Mouse (Mus musculus) myocyte (in vitro differentiated cells): ENCODE measurements around the gene Il4ra. TPM values are rescaled to one million over a fixed set of nuclear protein-coding genes. Genes with fewer than 3 reads are reported as not detected.

Source experiments
- H3K27me3 ChIP-seq: one replicate; pipeline ENCODE4 v1.6.1; 2011; ENCODE audit not compliant: control insufficient read depth, insufficient read depth, insufficient read length
- H3K36me3 ChIP-seq: one replicate; pipeline ENCODE4 v1.6.1; 2011; ENCODE audit not compliant: control insufficient read depth, insufficient read depth
- H3K4me2 ChIP-seq: one replicate; pipeline ENCODE4 v1.6.1; 2011; ENCODE audit warnings: low read depth, control low read depth
- H3K4me3 ChIP-seq: one replicate; pipeline ENCODE4 v1.5.1; 2011; ENCODE audit warnings: mild to moderate bottlenecking, control low read depth, moderate library complexity
- H3K79me2 ChIP-seq: one replicate; pipeline ENCODE4 v1.6.1; 2011; ENCODE audit not compliant: control insufficient read depth, insufficient read depth
- H3ac ChIP-seq: one replicate; pipeline ENCODE4 v1.6.1; 2011; ENCODE audit not compliant: control insufficient read depth, insufficient read length
- CEBPB ChIP-seq: IDR thresholded peaks from 2 replicates; pipeline ENCODE4 v1.6.1; 2011; ENCODE audit warnings: mild to moderate bottlenecking, moderate library complexity; ENCODE audit not compliant: poor library complexity, insufficient read depth, severe bottlenecking
- E2F4 ChIP-seq: IDR thresholded peaks from one replicate; pipeline ENCODE4 v1.6.1; 2011; ENCODE audit warnings: mild to moderate bottlenecking, control low read depth, moderate library complexity; ENCODE audit not compliant: insufficient read depth
- MAX ChIP-seq: IDR thresholded peaks from one replicate; pipeline ENCODE4 v1.6.1; 2011; ENCODE audit warnings: low read depth, mild to moderate bottlenecking, control low read depth
- MYOD1 ChIP-seq, 3 experiments: IDR thresholded peaks; one replicate each; pipeline ENCODE4 v1.6.1; 2011; ENCODE audit warnings: control low read depth in 2 of 3, low read depth in 2 of 3, mild to moderate bottlenecking in 2 of 3, moderate library complexity in 1 of 3; ENCODE audit not compliant: insufficient read length in 2 of 3, control insufficient read depth in 1 of 3
- MYOG ChIP-seq, 3 experiments: IDR thresholded peaks; one replicate each; pipeline ENCODE4 v1.6.1; 2011; ENCODE audit warnings: control low read depth in 2 of 3, low read depth in 2 of 3, mild to moderate bottlenecking in 2 of 3; ENCODE audit not compliant: insufficient read length in 2 of 3, control insufficient read depth in 1 of 3, insufficient read depth in 1 of 3
- POLR2A ChIP-seq: IDR thresholded peaks from one replicate; pipeline ENCODE4 v1.6.1; 2011; ENCODE audit warnings: low read depth, mild to moderate bottlenecking, control low read depth, moderate library complexity; ENCODE audit not compliant: insufficient read length
- POLR2AphosphoS2 ChIP-seq: IDR thresholded peaks from one replicate; pipeline ENCODE4 v1.6.1; 2011; ENCODE audit warnings: low read depth, control low read depth; ENCODE audit not compliant: insufficient read length
- REST ChIP-seq: IDR thresholded peaks from one replicate; pipeline ENCODE4 v1.6.1; 2011; ENCODE audit warnings: mild to moderate bottlenecking, control low read depth, moderate library complexity; ENCODE audit not compliant: insufficient read depth, insufficient read length
- SRF ChIP-seq: IDR thresholded peaks from one replicate; pipeline ENCODE4 v1.6.1; 2011; ENCODE audit warnings: low read depth; ENCODE audit not compliant: control insufficient read depth, insufficient read length
- TCF12 ChIP-seq: IDR thresholded peaks from one replicate; pipeline ENCODE4 v1.6.1; 2011; ENCODE audit warnings: mild to moderate bottlenecking, control low read depth; ENCODE audit not compliant: poor library complexity, insufficient read depth, severe bottlenecking
- TCF3 ChIP-seq: IDR thresholded peaks from one replicate; pipeline ENCODE4 v1.6.1; 2011; ENCODE audit warnings: low read depth, control low read depth; ENCODE audit not compliant: insufficient read length
- USF1 ChIP-seq: IDR thresholded peaks from one replicate; pipeline ENCODE4 v1.6.1; 2011; ENCODE audit warnings: low read depth, mild to moderate bottlenecking, control low read depth, moderate library complexity
- polyA plus RNA-seq: library from polyadenylated mRNA; unstranded; fragments of >200 nt; fragmentation: generic; extraction: Trizol; gene quantifications from one replicate; pipeline ENCODE4 v1.2.1, GENCODE M21; 2012; ENCODE audit warnings: missing spikeins

Il4ra gene
- polyA plus RNA-seq, 1 experiment, result 10.7 TPM

DNA sequence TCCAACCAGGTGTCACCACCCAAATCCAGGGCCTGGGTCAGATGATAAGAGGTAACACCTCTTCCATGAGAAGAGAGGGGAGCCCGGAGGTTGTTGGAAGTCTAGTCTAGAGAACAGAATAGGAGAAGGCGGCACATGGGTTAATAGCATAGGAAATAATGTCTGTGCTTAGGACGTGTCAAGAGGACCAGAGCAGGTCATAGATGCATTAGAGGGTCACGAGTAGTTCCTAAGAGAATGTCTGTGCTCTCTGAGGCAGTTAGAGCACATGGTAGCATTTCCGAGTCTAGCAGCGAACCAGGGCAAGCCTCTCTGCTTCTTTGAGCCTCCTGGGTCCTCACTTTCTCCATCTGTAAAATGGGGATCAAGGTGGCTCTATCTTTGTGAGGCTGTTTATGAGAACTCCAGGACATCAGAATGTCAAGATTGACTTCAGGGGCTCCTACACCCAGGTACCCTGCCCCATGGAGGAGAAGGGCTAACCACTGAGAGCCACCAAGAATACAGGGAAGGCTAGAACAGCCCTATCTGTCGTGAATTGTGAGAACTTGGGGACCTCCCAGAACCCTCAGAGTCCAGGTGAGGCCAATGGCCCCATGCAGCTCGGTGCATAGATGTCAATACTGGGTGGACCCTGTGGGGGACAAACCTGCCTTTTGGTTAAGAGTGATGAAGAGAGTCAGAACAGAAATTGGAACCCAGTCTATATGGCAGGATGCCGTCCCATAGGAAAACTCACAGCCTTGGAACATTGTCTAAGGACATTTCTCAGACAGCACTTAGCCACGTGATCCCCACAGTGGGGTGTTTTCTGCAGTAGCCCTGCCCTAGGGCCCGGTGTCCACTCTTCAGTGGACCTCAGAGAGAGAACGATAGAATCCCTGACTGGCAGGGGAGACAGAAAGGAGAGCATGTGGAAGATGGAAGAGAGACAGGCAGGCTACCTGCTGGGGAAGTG is 52.7 kb downstream of the Il4ra start:
- H3K79me2 ChIP-seq, result no peaks in the 10 kb centered on the region
- TF ChIP-seq POLR2A (no peak), MYOD1 (IDR thresholded peaks at IDR 0.05; ENCODE audit: control insufficient read depth in 1 of 3, insufficient read length in 2 of 3, low read depth in 2 of 3) (no peak), E2F4 (no peak)
- H3K4me3 ChIP-seq, result no peak overlapping the region
- H3K27me3 ChIP-seq, result peaks cover 5% of the 10 kb centered on the region
- H3K4me2 ChIP-seq, result no peak overlapping the region
- H3ac ChIP-seq, result no peak overlapping the region
- no peaks in the 10 kb centered on the region for H3K36me3 ChIP-seq

DNA sequence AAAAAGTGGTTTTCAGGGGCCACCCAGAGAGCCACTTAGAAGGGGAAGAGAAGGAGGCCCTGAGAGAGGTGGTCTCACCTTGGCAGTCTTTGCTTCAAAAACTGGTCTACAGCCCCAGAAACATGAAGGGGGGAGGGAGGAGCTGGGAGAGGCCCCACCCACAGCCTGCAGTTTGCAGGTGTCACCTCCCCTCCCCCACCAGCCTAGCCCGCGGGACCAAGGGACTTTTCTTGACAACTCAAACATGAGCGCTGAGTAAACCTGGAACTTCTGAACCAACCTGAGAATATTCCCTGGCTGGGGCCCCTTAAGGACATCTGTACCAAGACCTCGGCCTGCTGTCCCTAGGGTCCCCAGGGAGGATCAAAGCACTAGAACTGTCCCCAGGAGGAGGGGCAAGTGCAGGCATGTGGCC is 53.8 kb downstream of the Il4ra start:
- Histone ChIP-seq H3K27me3 (peaks cover 5% of the 10 kb centered on the region), H3K4me3 (no peak overlapping the region), H3K36me3 (no peaks in the 10 kb centered on the region), H3ac (no peak overlapping the region), H3K4me2 (no peak overlapping the region), H3K79me2 (no peaks in the 10 kb centered on the region)
- no peak for TF ChIP-seq USF1
- TF ChIP-seq POLR2A, result no peak
- TF ChIP-seq TCF12, result no peak
- no peak for TF ChIP-seq MAX
- TF ChIP-seq E2F4, result no peak
- TF ChIP-seq CEBPB, result no peak
- TF ChIP-seq MYOG (IDR thresholded peaks at IDR 0.05; ENCODE audit: control insufficient read depth in 1 of 3, insufficient read depth in 1 of 3, insufficient read length in 2 of 3, low read depth in 2 of 3), result no peak
- no peak for TF ChIP-seq POLR2AphosphoS2
- TF ChIP-seq SRF, result no peak
- no peak for TF ChIP-seq REST
- TF ChIP-seq TCF3, result no peak
- TF ChIP-seq MYOD1 (IDR thresholded peaks at IDR 0.05; ENCODE audit: control insufficient read depth in 1 of 3, insufficient read length in 2 of 3, low read depth in 2 of 3), result no peak

DNA sequence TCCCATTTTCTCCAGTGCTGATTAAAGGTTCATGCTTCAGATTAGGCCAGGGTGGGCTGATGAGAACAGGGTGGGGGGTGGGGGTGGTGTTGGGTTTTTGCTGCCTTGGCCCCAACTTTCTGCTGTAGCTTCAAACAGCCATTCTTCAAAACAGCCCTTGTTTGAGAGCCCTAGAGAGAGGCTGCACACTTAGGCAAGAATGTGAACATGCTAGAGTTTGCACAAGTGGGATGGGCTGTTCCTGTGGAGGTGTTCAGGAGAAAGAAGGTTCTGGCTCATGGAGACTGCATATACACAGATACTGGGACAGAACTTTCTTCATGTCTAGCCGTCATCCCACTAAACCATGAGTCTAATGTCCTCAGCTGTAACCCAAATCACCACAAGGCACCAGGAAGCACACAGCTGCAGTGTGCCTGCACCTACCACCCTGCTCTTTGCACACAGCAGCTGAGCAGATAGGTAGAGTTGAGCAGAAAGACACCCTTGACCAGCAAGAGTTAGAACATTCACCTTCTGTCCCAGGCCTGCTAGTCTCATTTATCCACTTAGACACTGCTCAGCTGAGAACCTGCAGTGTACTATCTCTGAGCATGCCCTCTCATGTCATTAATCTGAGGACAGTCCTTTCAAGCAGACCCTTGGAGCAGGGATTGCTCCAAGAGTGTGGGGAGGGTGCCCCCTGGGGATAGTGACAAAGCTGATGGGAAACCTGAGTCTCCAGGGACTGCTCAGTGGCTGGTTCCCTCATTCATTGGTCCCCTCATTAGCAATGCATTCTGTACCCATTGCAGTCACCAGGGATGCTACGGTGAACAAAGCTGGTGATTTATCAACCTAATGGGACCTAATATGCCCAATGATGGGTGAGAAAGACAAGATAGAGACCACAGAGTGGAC is 54.6 kb downstream of the Il4ra start:
- H3K27me3 ChIP-seq, result peaks cover 5% of the 10 kb centered on the region
- no peaks in the 10 kb centered on the region for H3K36me3 ChIP-seq
- TF ChIP-seq SRF, result no peak
- no peak for TF ChIP-seq POLR2A
- TF ChIP-seq TCF3, result no peak
- no peak for TF ChIP-seq E2F4
- no peaks in the 10 kb centered on the region for H3K79me2 ChIP-seq
- H3K4me3 ChIP-seq, result no peak overlapping the region
- H3ac ChIP-seq, result no peak overlapping the region
- H3K4me2 ChIP-seq, result no peak overlapping the region

DNA sequence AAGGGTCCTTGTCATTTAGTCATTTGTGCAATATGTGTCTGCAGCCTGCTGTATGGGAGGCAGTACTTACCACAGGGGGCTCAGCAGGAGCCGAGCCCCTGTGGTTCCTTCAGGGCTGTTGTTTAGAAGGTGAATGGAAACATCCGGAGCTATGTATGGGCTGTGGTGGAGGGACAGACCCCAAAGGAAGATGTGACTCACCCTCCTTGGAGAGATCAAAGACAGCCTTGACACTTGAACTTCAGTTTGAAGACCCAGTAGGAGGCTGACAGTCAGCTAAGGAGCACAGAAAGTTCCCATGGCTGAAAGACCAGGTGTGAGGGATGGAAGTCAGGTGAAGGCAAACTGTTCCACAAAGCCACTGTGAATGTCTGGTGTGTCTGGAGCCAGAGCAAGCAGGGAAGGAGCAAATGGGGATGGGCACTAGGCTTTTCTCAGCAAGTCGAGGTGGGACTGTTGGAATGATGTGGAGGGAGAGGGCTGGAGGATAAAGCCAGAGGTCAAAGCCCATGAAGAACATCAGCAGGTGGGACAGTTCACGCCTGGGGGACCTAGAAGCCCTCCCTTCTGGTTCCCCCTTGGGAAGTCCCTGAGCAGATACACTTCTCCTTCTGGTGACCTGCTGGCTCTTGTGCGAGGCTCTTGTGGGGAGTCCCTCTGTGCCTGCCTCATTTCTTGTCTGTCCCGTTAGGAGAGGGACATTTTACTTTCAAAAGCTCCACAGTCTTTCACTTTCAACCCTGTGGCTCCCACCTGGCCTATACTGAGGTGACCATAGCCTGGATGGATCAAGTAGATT is 55.7 kb downstream of the Il4ra start:
- no peak for TF ChIP-seq REST
- TF ChIP-seq POLR2A, result no peak
- no peak for TF ChIP-seq TCF3
- TF ChIP-seq USF1, result no peak
- TF ChIP-seq SRF, result no peak
- TF ChIP-seq POLR2AphosphoS2, result no peak
- TF ChIP-seq E2F4, result no peak
- TF ChIP-seq MAX, result no peak
- no peak for TF ChIP-seq TCF12
- no peak for TF ChIP-seq MYOD1 (IDR thresholded peaks at IDR 0.05; ENCODE audit: control insufficient read depth in 1 of 3, insufficient read length in 2 of 3, low read depth in 2 of 3)
- TF ChIP-seq CEBPB, result no peak
- TF ChIP-seq MYOG (IDR thresholded peaks at IDR 0.05; ENCODE audit: control insufficient read depth in 1 of 3, insufficient read depth in 1 of 3, insufficient read length in 2 of 3, low read depth in 2 of 3), result no peak
- Histone ChIP-seq H3K27me3 (peaks cover 5% of the 10 kb centered on the region), H3K79me2 (no peaks in the 10 kb centered on the region), H3K4me2 (no peak overlapping the region), H3K4me3 (no peak overlapping the region), H3K36me3 (no peaks in the 10 kb centered on the region), H3ac (no peak overlapping the region)
